Mouse (Mus musculus): ENCODE results near the gene Gpx5.

Gpx5 gene

DNA sequence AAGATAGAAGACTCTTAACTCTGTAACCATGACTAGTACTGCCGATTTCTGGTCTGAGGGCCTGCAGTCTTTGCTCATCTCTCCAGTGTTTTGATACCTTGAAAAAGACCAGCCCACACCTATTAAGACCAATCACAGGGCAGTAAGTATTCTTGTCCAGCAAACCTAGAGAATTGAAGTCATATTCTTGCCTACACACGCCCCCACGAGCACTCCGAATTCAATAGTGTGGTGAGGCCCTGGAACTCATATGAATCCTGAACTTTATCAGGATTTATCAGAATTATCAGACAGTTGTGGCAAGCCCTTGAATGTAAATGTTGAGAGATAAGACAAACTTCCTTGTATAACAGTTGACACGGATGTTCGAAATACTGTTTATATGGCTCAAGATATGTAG, at the start of gene Gpx5:
TSS of gene Gpx5 (minus strand) at position 101 of the 400 bp plus-strand sequence.
- no peak for DNase-seq

DNA sequence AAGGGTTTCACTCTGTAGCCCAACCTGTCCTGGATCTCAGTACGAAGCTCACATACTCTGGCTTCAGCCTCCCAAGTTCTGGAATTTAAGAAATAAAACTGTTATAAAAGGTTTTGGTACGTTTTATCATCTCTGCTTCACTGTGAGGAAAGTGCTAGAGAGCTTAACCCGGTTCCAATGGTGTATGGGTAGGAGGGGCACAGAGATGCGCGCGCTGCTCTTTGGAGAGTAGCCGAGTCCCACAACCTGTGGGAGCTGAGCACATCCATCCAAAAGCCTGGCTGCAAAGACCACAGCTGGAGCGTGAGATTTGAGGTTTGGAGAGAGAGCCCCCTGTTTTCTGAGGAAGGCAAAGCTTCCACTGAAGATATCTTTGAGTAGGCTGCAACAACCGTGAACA, 34.9 kb upstream of the Gpx5 start:
- DNase-seq, result no peak

DNA sequence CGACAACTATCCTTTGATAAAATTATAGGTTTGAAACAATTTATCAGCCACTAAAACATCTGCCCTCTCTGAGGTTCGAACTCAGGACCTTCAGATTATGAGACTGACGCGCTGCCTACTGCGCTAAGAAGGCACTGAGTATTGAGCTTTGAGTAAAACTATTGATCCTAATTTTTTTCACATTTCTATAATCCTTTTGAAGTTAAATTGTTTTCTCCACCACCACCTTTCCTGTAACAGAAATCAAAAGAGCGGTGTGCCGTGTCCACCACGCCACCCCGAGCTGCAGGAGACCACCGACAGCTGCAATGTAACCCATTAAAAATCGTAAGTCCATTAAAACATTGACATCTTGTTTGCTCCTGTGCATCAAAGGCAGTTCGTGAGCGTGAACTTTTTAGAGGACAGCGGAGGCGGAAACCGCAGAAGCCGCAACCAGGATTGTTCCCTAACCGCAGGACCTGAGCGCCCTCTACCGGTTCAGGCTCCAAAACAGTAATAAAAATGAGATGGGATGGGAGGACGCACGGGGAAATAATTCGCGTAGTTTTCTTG, 34.2 kb upstream of the Gpx5 start:
- DNase-seq, result peak; percentile 86

DNA sequence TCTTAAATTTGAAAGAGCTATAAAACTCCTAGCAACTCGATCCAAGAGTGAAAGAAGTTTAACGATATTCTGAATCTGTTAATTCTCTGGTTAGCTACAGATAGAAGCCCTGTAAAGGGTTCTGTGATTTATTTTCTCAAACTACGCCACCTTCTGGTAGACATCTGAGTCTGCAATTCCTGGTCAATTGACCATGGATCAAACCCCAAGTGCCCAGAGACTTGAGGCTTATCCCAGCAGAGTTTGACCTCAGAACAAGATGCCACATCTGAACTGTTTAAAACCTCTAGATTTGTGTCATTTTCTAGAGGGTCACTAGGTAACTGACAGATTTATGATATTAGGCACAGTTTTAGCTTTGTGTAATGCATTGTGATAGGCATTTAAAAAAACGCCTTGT, 33.7 kb upstream of the Gpx5 start:
- DNase-seq, result peak; percentile 21

DNA sequence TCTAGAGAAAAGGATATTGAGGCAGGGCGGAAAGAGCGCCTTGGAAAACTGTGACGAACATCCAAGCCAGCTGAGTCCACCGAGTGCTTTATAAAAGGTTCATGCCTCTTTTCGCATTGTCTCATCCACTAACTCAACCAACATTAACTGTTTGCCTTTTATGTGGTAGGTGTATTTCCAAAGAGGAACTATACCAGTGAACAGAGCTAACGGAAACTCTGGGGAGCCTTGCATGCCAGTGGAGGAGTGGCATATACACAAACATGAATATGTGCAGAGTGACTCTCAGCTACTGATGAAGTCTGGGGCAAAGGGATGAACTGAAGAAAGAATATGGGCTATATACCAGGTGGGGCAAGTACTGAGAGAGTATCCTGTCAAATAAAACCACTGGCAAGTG, 30.9 kb upstream of the Gpx5 start:
- DNase-seq, result no peak

DNA sequence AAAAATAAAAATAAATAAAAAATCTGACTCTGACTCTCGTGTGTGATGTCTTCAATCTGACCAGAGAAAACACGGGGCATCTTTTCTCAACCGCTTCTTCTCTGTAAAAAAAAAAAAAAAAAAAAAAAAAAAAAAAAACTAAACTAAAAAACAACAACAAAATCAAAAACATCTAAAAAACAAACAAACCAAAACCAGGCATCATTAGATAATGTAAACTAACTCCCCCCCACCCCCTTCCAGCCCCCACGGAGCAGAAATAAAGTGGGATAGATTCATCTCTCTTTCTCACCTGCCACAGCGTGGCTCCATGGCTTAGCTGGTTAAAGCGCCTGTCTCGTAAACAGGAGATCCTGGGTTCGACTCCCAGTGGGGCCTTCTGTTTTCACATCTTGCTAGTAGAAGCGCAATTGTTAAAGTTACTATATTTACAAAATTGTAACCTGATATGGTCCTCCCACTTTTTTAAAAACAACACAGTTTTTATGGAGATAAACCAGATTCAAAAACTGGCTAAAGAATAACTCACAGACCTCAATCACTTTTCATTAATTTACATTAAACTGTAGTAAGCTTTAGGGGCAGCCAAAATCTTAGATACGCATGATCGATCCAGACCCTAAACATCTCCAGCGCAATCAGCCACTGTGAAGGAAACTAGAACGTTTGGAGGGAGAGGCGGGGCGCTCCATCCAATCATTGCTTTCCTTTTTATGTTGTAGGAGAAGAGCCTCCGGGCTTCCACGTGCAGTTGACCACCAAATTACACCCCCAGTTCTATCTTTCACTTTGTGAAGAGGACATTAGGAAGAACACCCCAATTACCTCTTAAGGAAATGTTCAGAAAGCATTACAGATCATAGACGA, 30.2 kb upstream of the Gpx5 start:
- no peak for DNase-seq

DNA sequence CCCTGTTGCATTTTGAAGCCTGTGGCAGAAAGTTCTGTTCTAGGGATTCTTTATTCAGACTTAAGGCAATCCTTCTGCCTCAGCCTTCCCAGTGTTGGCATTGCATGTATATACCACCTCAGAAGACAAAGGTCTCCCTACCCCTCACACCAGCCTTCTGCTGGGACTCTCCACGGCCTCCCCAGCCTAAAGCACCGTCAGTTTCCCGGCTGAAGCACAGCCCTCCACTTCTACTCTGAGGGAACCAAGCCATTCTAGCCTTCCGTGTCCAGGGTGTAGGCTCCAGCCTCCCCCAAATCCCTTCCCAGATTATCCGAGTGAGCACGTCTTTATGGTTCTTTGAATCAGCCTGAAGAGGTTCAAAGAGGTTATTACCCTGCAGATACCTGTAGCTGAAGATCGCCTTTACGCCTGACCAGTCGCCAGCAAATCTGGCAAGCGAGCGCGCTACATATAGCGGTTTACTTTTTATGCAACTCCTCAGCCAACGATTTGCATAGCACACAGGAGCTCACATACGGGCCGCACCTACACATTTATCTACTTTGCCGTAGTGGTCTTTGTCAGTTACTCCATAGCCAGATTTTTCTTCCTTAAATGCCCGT, 29.5 kb upstream of the Gpx5 start:
- no peak for DNase-seq

DNA sequence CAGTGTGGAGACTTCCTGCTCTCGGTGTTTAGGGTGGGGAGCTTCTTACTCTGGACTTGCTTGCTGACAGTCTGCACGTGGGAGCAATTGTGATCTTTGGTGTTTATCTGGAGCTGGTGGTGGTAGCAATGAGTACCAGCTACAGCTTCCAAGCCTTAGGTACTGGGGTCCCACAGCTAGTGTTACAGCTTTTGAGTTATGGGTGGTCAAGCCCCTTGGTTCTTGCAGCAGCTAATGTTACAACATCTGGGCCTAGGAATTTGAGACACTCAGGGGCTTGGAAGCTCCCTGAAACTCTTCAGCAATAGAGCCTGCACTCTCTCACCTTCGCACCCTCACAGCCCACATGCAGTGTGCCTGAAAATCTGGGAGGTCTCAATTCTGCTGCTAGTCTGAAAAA, 27.7 kb upstream of the Gpx5 start:
- peak; percentile 14 for DNase-seq

DNA sequence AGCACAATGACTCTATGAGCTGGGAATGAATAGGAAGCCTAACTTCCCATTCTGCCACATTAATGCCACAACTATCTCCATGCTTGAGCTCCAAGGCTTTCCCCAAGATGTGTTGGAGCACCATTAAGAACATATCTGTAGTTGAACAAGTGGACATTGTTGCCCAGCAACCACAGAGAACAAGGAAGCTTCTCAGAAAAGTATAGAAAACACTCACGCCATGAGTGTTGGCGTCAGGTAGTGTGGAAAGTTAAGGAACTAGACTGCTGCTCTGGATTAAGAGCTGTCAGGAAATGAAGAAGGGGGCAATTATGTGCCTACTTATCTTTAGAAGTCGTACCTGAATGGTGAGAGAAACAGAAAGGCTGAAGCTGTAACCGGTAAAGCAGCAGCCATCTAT, 21.4 kb upstream of the Gpx5 start:
- DNase-seq, result no peak

DNA sequence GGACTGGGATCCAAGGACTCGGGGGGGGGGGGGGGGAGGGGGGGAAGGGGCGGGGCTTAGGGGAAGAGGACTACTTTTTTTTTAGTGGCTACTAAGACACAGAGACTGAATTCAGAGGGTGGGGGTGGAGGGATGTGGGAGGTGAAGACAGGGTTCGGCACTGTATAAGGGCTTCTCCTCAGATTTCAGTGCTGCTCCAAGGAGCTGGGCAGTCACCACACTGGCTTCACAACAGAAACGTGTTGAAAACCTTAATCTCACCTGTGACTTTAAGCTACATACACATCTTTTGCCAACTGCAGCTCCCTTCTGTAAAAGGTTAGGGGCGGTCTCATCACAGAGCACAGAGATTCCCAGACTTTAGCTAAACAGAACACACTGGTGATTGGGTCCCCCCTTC, 20.3 kb upstream of the Gpx5 start:
- no peak for DNase-seq

DNA sequence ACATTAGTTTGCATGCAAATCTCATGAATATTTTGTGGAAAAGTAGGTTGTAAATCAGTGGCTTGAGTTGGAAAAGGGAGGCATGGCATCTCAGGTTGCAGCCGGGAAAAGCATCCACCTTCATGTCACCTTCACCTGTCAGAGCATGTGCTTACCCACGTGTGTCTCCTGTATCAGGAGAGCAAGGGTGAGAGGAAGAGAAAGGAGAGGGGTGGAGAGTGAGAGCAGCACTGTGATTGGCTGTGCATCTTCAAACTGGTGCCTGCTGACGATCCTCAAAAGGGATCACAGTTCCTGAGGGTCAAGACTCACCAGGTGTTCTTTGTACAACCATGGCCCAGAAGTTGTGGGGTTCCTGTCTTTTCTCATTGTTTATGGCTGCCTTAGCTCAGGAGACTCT, 19.4 kb upstream of the Gpx5 start, which contains the start of gene Gpx6:
TSS of gene Gpx6 (plus strand) at position 200 of the 400 bp plus-strand sequence.
- no peak for DNase-seq

DNA sequence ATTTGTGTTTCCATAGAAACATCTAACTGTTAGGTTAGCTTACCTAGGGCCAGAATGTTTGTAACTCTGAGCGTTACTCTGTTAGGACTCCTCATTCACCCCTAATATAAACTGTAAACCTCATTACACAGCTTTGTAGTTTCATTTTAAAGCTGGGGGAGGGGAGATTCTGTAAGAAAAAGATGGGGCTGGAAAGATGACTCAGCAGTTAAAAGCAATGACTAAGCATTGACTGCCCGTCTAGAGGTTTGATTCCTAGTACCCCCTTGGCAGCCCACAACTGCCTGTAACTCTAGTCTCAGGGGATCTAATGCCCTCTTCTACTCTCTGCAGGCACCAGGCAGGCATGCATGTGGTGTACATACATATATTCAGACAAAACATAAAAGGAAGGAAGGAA, 17.3 kb upstream of the Gpx5 start:
- DNase-seq, result no peak

DNA sequence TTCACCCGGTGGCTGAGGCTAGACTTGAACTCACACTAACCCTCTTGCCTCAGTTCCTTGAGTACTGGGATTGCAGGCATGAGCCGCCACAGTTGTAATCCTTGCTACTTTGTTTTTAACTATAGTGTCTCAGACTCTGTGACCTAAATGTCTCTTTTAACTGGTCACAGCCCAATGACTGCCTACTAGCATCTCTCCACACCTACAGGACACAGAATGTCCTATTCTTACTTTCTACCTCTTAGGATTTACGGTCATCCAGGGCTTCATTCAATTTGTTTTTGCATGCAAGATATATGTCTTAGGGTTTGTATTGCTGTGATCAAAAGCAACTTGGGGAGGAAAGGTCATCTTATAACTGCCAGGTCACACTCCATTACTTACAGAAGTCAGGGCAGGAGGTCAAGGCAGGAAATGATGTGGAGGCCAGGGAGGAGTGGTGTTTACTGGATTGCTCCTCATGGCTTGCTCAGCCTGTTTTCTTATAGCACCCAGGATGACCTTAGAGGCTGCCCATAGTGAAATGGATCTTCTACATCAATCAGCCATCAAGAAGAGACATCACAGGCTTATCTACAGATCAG, 12.0 kb upstream of the Gpx5 start:
- DNase-seq, result no peak

DNA sequence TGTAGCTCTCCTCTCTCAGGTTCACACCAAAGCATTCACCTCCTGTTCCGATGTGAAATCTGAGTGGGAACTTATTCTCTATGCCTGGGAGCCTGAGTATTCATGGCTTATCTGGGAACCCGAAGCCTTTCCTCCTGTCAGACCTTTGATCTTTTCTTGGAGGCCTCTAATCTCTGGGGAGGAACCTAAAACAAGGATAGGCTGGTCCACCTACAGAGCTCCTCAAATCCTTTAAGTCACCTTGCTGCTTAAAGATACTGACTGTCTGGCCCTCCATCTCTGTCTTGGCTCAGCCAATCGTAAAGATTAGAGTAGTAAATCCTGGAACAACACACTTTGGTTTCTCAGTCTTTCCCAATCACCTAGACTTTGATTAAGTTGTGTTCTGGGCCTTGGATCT, 6.0 kb upstream of the Gpx5 start:
- no peak for DNase-seq

DNA sequence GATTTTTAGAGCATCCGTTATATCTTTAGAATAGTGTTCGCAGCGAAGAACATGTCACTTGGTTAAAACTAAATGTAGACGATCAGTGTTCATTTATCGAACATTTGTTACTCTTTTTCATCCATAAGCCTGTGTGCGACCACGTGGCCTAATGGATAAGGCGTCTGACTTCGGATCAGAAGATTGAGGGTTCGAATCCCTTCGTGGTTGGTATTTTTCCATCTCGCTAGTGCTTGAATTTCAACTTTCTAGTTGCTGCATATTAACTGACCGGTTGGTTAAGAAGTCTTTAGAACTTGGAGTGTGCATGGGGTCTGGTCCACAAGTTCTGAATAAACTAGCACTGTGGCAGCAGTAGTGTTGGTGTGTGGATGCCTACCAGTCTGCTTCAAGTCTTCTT, 13.0 kb downstream of the Gpx5 start:
- peak; percentile 83 for DNase-seq

DNA sequence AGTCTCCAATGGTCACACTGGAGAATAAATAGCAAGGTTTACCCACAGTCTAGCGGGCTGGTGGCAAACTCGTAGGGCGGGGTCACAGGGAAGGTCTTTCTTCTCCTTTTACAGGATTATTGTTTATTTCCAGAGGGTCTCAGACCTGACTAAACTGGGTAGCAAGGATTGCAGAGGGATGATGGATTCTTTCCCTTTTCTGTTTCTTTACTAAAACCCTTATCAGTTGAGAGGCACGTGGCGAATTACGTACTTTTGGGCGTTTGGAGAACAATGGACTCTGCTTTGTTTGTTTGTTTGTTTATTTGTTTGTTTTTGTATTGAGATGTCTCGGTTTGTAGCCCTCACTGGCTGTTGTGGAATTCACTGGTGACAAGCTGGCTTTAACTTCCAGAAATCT, 13.5 kb downstream of the Gpx5 start:
- DNase-seq, result no peak

DNA sequence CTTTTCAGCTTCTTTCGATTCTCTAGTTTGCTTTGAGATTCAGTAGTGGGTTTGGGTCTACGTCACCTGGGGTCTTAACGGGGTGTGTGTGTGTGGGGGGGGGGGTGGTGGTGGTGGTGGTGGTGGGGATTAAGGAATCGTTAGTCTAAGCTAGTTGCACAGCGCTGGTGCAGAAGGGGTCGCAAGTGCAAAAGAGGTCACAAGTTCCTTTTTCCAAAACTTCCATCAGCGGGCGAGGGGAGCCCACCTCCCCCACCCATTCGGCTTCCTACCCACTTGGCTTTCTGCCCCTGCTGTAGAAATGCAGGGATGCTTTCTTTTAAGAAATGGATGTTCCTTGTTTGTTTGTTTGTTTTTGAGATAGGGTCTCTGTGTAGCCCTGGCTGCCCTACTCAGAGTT, 16.0 kb downstream of the Gpx5 start:
- DNase-seq, result no peak

DNA sequence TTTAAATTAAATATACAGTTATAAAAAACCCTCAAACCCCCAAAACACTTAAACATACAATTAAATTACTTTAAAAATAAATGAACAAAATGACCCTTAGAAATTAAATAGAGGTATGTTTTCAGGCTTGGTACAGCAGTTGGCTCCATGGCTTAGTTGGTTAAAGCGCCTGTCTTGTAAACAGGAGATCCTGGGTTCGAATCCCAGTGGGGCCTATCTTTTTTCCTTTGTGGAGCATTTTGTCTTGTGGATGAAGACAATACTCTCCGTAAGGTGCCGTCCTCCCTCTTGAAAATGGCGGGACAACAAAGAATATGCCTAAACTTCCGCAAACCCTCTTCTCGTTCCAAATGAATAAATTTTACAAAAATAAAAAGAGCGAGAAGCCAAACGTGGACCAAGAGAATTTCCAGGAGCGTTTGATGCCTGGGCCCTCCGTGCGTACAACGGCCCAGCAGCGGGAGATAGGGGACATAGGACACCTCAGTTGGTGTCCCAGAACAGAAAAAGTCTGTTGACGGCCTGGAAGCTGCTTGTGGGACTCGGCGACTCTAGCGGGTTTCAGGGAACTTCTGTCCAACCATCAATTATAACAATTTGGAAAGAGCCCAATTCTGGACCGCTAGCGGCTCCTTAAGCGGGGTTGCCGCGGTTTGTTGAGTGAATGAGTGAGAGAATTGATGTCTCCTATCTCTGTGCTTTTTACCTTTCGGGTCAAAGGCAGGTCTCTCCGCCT, 16.5 kb downstream of the Gpx5 start:
- peak; percentile 53 for DNase-seq

DNA sequence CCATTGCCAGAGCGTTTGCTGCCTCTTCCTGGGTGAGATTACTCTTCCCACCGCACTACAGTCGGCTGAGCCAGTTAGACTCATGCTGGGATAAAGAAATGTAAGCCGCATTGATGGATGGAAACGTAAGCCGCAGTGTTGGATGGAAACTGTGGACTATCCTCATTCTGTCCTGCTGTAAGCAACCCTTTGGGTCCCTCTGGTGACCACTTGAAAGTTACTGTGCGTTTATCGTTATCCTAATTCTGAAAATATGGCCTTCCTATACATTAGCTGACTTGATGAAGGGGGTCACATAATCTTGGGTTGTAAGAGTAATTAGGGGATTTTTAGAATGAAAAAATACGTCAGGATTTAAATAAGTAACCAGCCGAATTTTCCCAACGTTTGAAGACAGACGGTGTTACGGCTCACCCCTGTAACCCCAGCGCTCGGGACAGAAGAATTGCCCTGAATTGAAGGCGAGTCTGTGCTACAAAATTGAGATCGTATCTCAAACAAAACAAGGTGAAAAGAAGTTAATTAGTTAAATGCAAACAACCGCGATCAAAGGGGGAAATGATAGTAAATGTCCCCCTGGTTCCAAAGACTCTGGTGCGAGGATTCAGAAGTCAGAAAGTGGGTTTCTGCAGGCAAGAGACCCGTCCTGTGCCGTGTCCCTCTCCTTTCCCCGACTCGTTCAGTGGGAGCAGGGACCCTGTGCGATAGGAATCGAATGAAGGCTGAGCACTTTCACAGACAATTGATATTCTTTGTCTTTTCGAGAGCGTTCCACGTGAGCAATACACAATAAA, 17.3 kb downstream of the Gpx5 start:
- DNase-seq, result peak; percentile 13

DNA sequence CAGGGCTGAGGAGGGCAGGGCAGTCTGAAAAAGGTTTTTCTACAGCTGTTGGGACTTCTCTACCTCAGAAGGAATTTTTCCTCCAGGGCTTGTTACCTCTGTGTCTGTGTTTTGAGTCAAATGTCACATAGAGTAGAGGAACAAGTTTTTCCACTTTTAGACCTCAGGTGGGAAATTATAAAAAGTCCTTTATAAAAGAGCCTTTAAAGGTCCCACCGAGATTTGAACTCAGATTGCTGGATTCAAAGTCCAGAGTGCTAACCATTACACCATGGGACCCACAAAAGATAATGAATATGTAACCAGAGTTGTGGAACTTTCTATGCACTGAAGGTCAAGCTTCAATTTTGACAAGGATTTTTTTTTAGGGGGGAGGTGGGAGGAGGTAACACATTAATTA, 24.3 kb downstream of the Gpx5 start:
- no peak for DNase-seq

DNA sequence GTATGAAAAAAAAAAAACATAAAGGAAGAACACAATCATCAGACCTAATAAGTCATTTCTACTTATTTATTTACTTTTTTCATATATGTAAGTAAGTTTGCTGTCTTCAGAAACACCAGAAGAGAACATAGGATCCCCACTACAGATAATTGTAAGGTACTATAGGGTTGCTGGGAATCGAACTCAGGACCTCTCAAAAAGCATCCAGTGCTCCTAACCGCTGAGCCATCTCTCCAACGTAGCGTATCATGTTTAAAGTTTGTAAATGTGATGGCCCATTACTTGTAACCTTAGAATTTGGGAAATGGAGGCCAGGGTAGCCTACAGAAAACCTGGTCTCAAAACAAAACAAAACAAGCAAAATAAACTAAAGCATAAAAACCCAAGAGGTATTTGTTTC, 25.0 kb downstream of the Gpx5 start:
- no peak for DNase-seq

DNA sequence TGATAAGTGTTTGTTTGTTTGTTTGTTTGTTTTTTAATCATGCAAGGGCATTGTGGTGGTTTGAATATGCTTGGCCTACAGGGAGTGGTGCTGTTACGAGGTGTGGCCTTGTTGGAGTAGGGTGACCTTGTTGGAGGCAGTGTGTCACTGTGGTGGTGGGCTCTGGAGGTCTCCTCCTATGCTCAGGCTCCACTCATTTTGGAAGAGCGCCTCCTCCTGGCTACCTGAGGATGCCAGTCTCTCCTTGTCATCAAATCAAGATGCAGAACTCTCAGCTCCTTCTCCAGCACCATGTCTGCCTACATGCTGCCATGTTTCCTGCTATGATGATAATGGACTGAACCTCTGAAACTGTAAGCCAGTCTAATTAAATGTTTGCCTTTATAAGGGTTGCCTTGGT, 26.8 kb downstream of the Gpx5 start:
- no peak for DNase-seq

Measured in lung, postnatal 10 days (tissue).